8 mouse cellular contexts compared by ENCODE assay signal in genomic region chr1:74393010-74393409, GRCm38 (mm10). TPM values are rescaled to one million over a fixed set of nuclear protein-coding genes. Genes with fewer than 3 reads are reported as not detected.
A peak's percentile ranks its signal among the peaks of the same experiment; 100 is the strongest.
DNase-seq lines count a peak whose midpoint lies in the region; ATAC-seq and TF ChIP-seq lines count a peak whose summit lies in the region.

No protein-coding gene starts in this region.

- H3K27me3 ChIP-seq in cerebellum, adult 2 months (ENCODE audit: control insufficient read depth, insufficient read depth, low read length): no peaks in the 10 kb centered on the region
- H3K27me3 ChIP-seq in liver, embryonic 11.5 days (replicated peaks; ENCODE audit: control insufficient read depth, insufficient read depth, low read length): no peaks in the 10 kb centered on the region

- no peaks in the 10 kb centered on the region for H3K9me3 ChIP-seq in liver, embryonic 11.5 days (ENCODE audit: control insufficient read depth, low read length)

- ATAC-seq in liver, embryonic 11.5 days (replicated peaks; ENCODE audit: low FRiP score): no peak

- peak overlapping the region; percentile 100 for H3K4me2 ChIP-seq in liver, embryonic 11.5 days

- peak overlapping the region; percentile 89 for H3K9ac ChIP-seq in liver, embryonic 11.5 days (ENCODE audit: low read depth, low read length)

- no peak for TF ChIP-seq CTCF in cerebellum, adult 2 months (IDR thresholded peaks at IDR 0.05; ENCODE audit: borderline replicate concordance, insufficient read depth, low read depth, low read length)

- 21% methylated on average over 7 of the region's 7 CpGs for WGBS in cerebellum, adult 2 months
- 53% methylated on average over 7 of the region's 7 CpGs for whole genome bisulfite sequencing in liver, embryonic 11.5 days

- H3K36me3 ChIP-seq in liver, embryonic 11.5 days (ENCODE audit: control insufficient read depth, insufficient read depth, low read length): peaks cover 14% of the 10 kb centered on the region; the same call in 1 of the 2 replicates

- no peak overlapping the region for H3K27ac ChIP-seq in cerebellum, adult 2 months (ENCODE audit: insufficient read depth, low read length)
- H3K27ac ChIP-seq in liver, embryonic 11.5 days (ENCODE audit: low read depth, low read length): peak overlapping the region; percentile 99

- H3K4me1 ChIP-seq in cerebellum, adult 2 months (ENCODE audit: control insufficient read depth, insufficient read depth, low read length): no peaks in the 10 kb centered on the region
- peaks cover 39% of the 10 kb centered on the region for H3K4me1 ChIP-seq in liver, embryonic 11.5 days (replicated peaks; ENCODE audit: control insufficient read depth, insufficient read depth, low read length)

- no peak for TF ChIP-seq POLR2A in cerebellum, adult 2 months (IDR thresholded peaks at IDR 0.05; ENCODE audit: borderline replicate concordance, insufficient read depth, low read length)

- DNase-seq in cerebellum, adult 2 months: peak in 1 of 2 experiments; percentile 34
- no peak for DNase-seq in cerebellum, postnatal 4 days (ENCODE audit: low spot score in 2 of 2)
- DNase-seq in thymus, postnatal 4 days: peak; percentile 27
- DNase-seq in thymus, adult 18-20 months: no peak
- DNase-seq in liver, embryonic 11.5 days (ENCODE audit: low spot score): no peak
- DNase-seq in adrenal gland, postnatal 14 days: no peak
- DNase-seq in left cerebral cortex, postnatal 14 days (ENCODE audit: low spot score in 2 of 2): no peak
- DNase-seq in MN1 (ENCODE audit: low spot score): no peak

- H3K4me3 ChIP-seq in cerebellum, adult 2 months (replicated peaks; ENCODE audit: insufficient read depth, low read depth, low read length): peak overlapping the region; percentile 23
- peak overlapping the region; percentile 75 for H3K4me3 ChIP-seq in liver, embryonic 11.5 days (ENCODE audit: low read depth, low read length)

- intact Hi-C loops in left cerebral cortex, postnatal 14 days (cut with DNase I): loop anchor here (5.0 kb wide), 1 partner anchor 59 kb away; no protein-coding TSS in a partner anchor

RNA-seq across cellular contexts. Expression of gene Ctdsp1, which starts 1.7 kb away (rescaled TPM):
- 35.7 and 37.2 TPM in 2 replicates for polyA plus RNA-seq in cerebellum, adult 2 months (2012; rRNA removed)
- polyA plus RNA-seq in liver, embryonic 11.5 days (2014; fragmentation: Nextera tagmentation; extraction: Ambion mirVana): 65.2 and 71.1 TPM in 2 replicates
- total RNA-seq in adrenal gland, postnatal 14 days (2021): 128 and 130 TPM in 2 replicates
- total RNA-seq in left cerebral cortex, postnatal 14 days (2021): 10 to 100 TPM; 17.7 to 25.5 TPM

RNA-seq across cellular contexts. Expression of gene Vil1, which starts 16.2 kb away (rescaled TPM):
- 0.39 and 0.59 TPM in 2 replicates for polyA plus RNA-seq in cerebellum, adult 2 months (2012; rRNA removed)
- polyA plus RNA-seq in liver, embryonic 11.5 days (2014; fragmentation: Nextera tagmentation; extraction: Ambion mirVana): 0.88 and 0.94 TPM in 2 replicates
- total RNA-seq in adrenal gland, postnatal 14 days (2021): 2.4 and 3.0 TPM in 2 replicates
- 1 to 10 TPM in 1 of 2 experiments, under 1 TPM in 1; 0.64 to 1.1 TPM for total RNA-seq in left cerebral cortex, postnatal 14 days (2021)

RNA-seq across cellular contexts. Expression of gene Slc11a1, which starts 18.0 kb away (rescaled TPM):
- 4.7 and 5.6 TPM in 2 replicates for polyA plus RNA-seq in cerebellum, adult 2 months (2012; rRNA removed)
- 10.0 and 10.4 TPM in 2 replicates for polyA plus RNA-seq in liver, embryonic 11.5 days (2014; fragmentation: Nextera tagmentation; extraction: Ambion mirVana)
- 5.3 and 6.9 TPM in 2 replicates for total RNA-seq in adrenal gland, postnatal 14 days (2021)
- 1 to 10 TPM; 3.4 to 4.3 TPM for total RNA-seq in left cerebral cortex, postnatal 14 days (2021)

RNA-seq across cellular contexts. Expression of gene Catip, which starts 31.1 kb away (rescaled TPM):
- 2.1 and 3.3 TPM in 2 replicates for polyA plus RNA-seq in cerebellum, adult 2 months (2012; rRNA removed)
- polyA plus RNA-seq in liver, embryonic 11.5 days (2014; fragmentation: Nextera tagmentation; extraction: Ambion mirVana): 0.21 TPM in 1 of 2 replicates, not detected in the other
- 0.15 and 0.45 TPM in 2 replicates for total RNA-seq in adrenal gland, postnatal 14 days (2021)
- total RNA-seq in left cerebral cortex, postnatal 14 days (2021): 1 to 10 TPM in 1 of 2 experiments, under 1 TPM in 1; 0.75 to 1.9 TPM
